Mouse (Mus musculus): ENCODE measurements around the gene Sema4b. TPM values are rescaled to one million over a fixed set of nuclear protein-coding genes. Genes with fewer than 3 reads are reported as not detected.

The Sema4b gene
- polyA plus RNA-seq, 1 experiment, result 19.8 TPM

DNA sequence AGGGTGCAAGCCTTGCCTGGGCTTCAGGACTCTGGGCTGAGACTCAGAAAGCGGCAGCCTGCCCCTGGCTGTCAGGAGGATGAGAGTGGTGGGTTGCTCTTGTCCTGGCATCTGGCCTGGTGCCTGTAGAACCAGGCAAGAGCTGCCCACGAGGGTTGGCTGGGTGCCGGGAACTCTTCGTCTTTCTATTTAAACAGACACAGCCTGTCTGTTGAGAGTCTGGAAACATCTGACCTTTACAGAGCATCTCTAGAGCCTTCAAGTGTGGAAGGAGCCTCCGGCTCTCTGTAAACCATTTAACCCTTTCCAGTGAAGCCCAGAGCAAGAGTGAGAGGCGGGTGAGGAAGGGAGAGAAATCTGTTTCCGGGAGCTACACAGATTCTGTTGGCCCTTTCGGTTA is 15.3 kb upstream of the Sema4b start:
- no peaks in the 10 kb centered on the region for H3K36me3 ChIP-seq (ENCODE audit: control insufficient read depth, insufficient read depth)
- no peak for TF ChIP-seq USF1 (IDR thresholded peaks at IDR 0.05; ENCODE audit: low read depth)
- no peak for TF ChIP-seq CTCF (IDR thresholded peaks at IDR 0.05; ENCODE audit: control insufficient read depth, insufficient read depth, insufficient read length)
- no peak for TF ChIP-seq CEBPB (IDR thresholded peaks at IDR 0.05; ENCODE audit: low read depth)
- no peak for TF ChIP-seq MYOG (IDR thresholded peaks at IDR 0.05; ENCODE audit: control insufficient read depth, extremely low read depth, insufficient read length)
- TF ChIP-seq MAX (IDR thresholded peaks at IDR 0.05), result no peak
- TF ChIP-seq FOSL1 (IDR thresholded peaks at IDR 0.05; ENCODE audit: insufficient read depth, low read length, poor library complexity, severe bottlenecking), result no peak
- no peak for TF ChIP-seq MYOD1 (IDR thresholded peaks at IDR 0.05; ENCODE audit: control insufficient read depth, insufficient read length, low read depth)
- H3ac ChIP-seq (ENCODE audit: control insufficient read depth, insufficient read length, low read depth), result no peak overlapping the region
- no peak overlapping the region for H3K4me3 ChIP-seq (ENCODE audit: insufficient read depth, poor library complexity, severe bottlenecking)
- H3K79me3 ChIP-seq (ENCODE audit: low read depth), result no peaks in the 10 kb centered on the region
- H3K79me2 ChIP-seq (ENCODE audit: control insufficient read depth, insufficient read depth), result no peaks in the 10 kb centered on the region
- H3K27me3 ChIP-seq (ENCODE audit: control insufficient read depth, insufficient read depth, insufficient read length), result no peaks in the 10 kb centered on the region

DNA sequence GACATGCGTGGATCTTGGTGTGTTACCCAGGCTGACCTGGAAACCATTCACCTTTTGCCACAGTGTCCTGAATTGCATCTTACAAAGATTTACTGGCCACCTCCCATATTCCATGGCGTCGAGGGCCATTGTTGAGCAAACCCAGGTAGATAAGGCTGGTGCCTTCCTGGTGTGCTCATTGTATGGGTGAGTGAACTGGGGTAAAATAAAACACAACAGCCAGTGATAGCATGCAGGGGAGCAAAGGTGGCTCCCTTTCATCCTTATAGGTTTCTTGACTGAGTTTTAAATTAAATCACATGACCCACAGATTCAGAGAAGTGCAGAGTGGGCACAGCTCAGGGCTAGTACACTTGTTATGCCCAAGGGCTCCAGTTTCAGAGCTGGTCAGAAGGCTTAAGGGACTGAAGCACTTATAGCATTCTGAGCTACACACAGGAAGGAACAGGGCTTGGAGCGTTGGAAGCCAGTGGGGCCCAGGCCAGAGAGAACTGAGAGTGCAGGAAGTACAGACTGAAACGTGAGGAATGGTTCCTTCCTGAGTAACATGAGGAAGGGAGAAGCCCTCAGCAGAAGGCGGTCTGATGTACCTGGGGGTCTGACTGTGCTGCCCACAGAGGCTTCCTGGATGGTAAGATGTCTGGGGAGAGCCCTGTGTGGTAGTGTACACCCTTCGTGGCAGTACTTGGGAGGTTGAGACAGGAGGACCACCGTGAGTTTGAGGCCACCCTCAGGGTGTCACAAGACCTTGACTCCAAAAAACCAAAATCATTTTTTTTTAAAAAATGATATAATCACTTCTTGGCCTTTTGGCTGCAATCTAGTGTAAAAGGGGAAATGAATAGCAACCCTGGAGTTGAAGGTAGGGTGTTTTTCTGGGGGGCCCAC is 14.3 kb upstream of the Sema4b start:
- H3ac ChIP-seq (ENCODE audit: control insufficient read depth, insufficient read length, low read depth), result no peak overlapping the region
- no peaks in the 10 kb centered on the region for H3K27me3 ChIP-seq (ENCODE audit: control insufficient read depth, insufficient read depth, insufficient read length)
- no peaks in the 10 kb centered on the region for H3K79me3 ChIP-seq (ENCODE audit: low read depth)
- TF ChIP-seq FOSL1 (IDR thresholded peaks at IDR 0.05; ENCODE audit: insufficient read depth, low read length, poor library complexity, severe bottlenecking), result no peak
- no peak for TF ChIP-seq CTCF (IDR thresholded peaks at IDR 0.05; ENCODE audit: control insufficient read depth, insufficient read depth, insufficient read length)
- no peak for TF ChIP-seq MYOG (IDR thresholded peaks at IDR 0.05; ENCODE audit: control insufficient read depth, extremely low read depth, insufficient read length)
- no peak for TF ChIP-seq MAX (IDR thresholded peaks at IDR 0.05)
- no peak for TF ChIP-seq USF1 (IDR thresholded peaks at IDR 0.05; ENCODE audit: low read depth)
- no peak for TF ChIP-seq MYOD1 (IDR thresholded peaks at IDR 0.05; ENCODE audit: control insufficient read depth, insufficient read length, low read depth)
- no peak for TF ChIP-seq CEBPB (IDR thresholded peaks at IDR 0.05; ENCODE audit: low read depth)
- H3K4me3 ChIP-seq (ENCODE audit: insufficient read depth, poor library complexity, severe bottlenecking), result no peak overlapping the region
- H3K79me2 ChIP-seq (ENCODE audit: control insufficient read depth, insufficient read depth), result no peaks in the 10 kb centered on the region
- no peaks in the 10 kb centered on the region for H3K36me3 ChIP-seq (ENCODE audit: control insufficient read depth, insufficient read depth)

DNA sequence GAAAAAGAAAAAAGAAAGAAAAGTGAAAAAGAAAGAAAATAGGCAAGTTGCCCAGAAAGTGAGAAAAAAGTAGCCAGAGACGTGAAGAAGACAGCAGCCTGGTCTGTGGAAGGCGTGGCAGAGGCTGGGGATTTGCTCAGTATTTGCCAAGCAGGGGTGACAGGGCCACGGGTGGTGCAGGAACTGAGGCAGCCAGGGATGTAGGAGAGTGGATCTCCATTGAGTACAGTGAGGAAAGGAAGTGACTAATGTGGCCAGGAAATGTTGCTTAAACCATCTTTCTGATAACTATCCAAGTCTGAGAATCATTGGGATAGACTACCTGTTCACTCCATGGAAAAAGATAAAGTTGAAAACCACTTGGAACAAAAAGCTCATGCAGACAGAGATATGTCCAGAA is 10.5 kb upstream of the Sema4b start:
- no peak for TF ChIP-seq FOSL1 (IDR thresholded peaks at IDR 0.05; ENCODE audit: insufficient read depth, low read length, poor library complexity, severe bottlenecking)
- no peak for TF ChIP-seq CEBPB (IDR thresholded peaks at IDR 0.05; ENCODE audit: low read depth)
- TF ChIP-seq USF1 (IDR thresholded peaks at IDR 0.05; ENCODE audit: low read depth), result no peak
- TF ChIP-seq MYOD1 (IDR thresholded peaks at IDR 0.05; ENCODE audit: control insufficient read depth, insufficient read length, low read depth), result no peak
- no peak for TF ChIP-seq MAX (IDR thresholded peaks at IDR 0.05)
- TF ChIP-seq CTCF (IDR thresholded peaks at IDR 0.05; ENCODE audit: control insufficient read depth, insufficient read depth, insufficient read length), result no peak
- no peak for TF ChIP-seq MYOG (IDR thresholded peaks at IDR 0.05; ENCODE audit: control insufficient read depth, extremely low read depth, insufficient read length)
- no peaks in the 10 kb centered on the region for H3K36me3 ChIP-seq (ENCODE audit: control insufficient read depth, insufficient read depth)
- no peak overlapping the region for H3K4me3 ChIP-seq (ENCODE audit: insufficient read depth, poor library complexity, severe bottlenecking)
- H3ac ChIP-seq (ENCODE audit: control insufficient read depth, insufficient read length, low read depth), result no peak overlapping the region
- no peaks in the 10 kb centered on the region for H3K27me3 ChIP-seq (ENCODE audit: control insufficient read depth, insufficient read depth, insufficient read length)
- H3K79me3 ChIP-seq (ENCODE audit: low read depth), result no peaks in the 10 kb centered on the region
- H3K79me2 ChIP-seq (ENCODE audit: control insufficient read depth, insufficient read depth), result no peaks in the 10 kb centered on the region

DNA sequence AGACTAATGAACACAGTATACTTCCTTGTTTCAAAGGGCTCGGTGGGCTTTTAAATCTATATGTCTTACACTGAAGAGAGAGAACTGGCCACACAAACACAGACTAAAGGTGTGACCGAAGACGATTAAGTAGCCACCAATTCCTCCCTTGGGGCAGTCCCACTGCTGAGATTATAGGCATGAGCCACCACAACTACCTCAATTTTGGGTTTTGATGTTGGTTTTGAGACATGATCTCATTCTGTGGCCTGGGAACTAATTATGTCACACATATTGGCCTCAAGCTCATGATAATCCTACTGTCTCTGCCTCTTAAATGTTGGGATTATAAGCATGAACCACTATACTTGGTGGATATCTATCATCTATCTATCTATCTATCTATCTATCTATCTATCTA is 9.2 kb upstream of the Sema4b start:
- no peaks in the 10 kb centered on the region for H3K36me3 ChIP-seq (ENCODE audit: control insufficient read depth, insufficient read depth)
- H3K4me3 ChIP-seq (ENCODE audit: insufficient read depth, poor library complexity, severe bottlenecking), result no peak overlapping the region
- no peaks in the 10 kb centered on the region for H3K79me2 ChIP-seq (ENCODE audit: control insufficient read depth, insufficient read depth)
- TF ChIP-seq CTCF (IDR thresholded peaks at IDR 0.05; ENCODE audit: control insufficient read depth, insufficient read depth, insufficient read length) (no peak), CEBPB (IDR thresholded peaks at IDR 0.05; ENCODE audit: low read depth) (no peak), MYOD1 (IDR thresholded peaks at IDR 0.05; ENCODE audit: control insufficient read depth, insufficient read length, low read depth) (no peak), MAX (IDR thresholded peaks at IDR 0.05) (no peak), FOSL1 (IDR thresholded peaks at IDR 0.05; ENCODE audit: insufficient read depth, low read length, poor library complexity, severe bottlenecking) (no peak), MYOG (IDR thresholded peaks at IDR 0.05; ENCODE audit: control insufficient read depth, extremely low read depth, insufficient read length) (no peak), USF1 (IDR thresholded peaks at IDR 0.05; ENCODE audit: low read depth) (no peak)
- H3K27me3 ChIP-seq (ENCODE audit: control insufficient read depth, insufficient read depth, insufficient read length), result no peaks in the 10 kb centered on the region
- H3K79me3 ChIP-seq (ENCODE audit: low read depth), result no peaks in the 10 kb centered on the region
- H3ac ChIP-seq (ENCODE audit: control insufficient read depth, insufficient read length, low read depth), result no peak overlapping the region

DNA sequence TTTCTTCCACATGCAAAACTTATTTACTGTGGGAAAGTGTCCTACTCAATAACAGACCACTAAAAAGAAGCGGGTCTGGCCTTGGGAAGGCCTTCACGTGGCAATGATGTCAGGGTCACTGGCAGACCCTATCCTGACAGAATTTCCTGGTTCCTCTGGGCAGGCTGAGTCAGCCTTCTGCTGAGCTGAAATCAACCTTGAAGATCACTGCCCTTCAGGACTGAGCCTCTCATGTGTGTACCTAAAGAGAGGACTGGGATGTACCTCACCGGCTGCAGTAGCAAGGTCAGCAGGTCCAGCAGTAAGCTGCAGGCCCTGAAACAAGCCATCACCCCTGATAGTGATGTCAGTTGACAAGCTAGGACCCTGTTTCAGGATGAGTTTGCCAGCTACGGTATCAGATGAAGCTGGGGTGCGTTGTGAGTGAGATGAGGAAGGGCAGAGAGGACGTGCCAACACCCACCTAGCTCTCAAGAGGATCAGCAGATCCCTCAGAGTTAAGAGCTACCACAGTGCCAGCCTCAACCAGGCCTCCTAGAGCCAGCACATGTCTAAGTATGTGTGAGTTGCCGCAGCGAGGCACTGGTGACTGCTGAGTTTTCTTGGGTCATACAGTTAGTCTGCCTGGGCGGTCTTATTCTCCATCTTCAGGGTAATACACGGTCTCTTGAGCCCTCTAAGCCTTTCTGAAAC is 8.5 kb upstream of the Sema4b start:
- TF ChIP-seq FOSL1 (IDR thresholded peaks at IDR 0.05; ENCODE audit: insufficient read depth, low read length, poor library complexity, severe bottlenecking), result no peak
- no peak for TF ChIP-seq CEBPB (IDR thresholded peaks at IDR 0.05; ENCODE audit: low read depth)
- no peak for TF ChIP-seq MYOD1 (IDR thresholded peaks at IDR 0.05; ENCODE audit: control insufficient read depth, insufficient read length, low read depth)
- TF ChIP-seq MAX (IDR thresholded peaks at IDR 0.05), result no peak
- TF ChIP-seq MYOG (IDR thresholded peaks at IDR 0.05; ENCODE audit: control insufficient read depth, extremely low read depth, insufficient read length), result no peak
- no peak for TF ChIP-seq CTCF (IDR thresholded peaks at IDR 0.05; ENCODE audit: control insufficient read depth, insufficient read depth, insufficient read length)
- TF ChIP-seq USF1 (IDR thresholded peaks at IDR 0.05; ENCODE audit: low read depth), result no peak

More for the DNA sequence above, 8.5 kb upstream of the Sema4b start:
- Histone ChIP-seq H3K36me3 (ENCODE audit: control insufficient read depth, insufficient read depth) (no peaks in the 10 kb centered on the region), H3K79me3 (ENCODE audit: low read depth) (no peaks in the 10 kb centered on the region), H3K4me3 (ENCODE audit: insufficient read depth, poor library complexity, severe bottlenecking) (no peak overlapping the region), H3K27me3 (ENCODE audit: control insufficient read depth, insufficient read depth, insufficient read length) (no peaks in the 10 kb centered on the region), H3ac (ENCODE audit: control insufficient read depth, insufficient read length, low read depth) (no peak overlapping the region), H3K79me2 (ENCODE audit: control insufficient read depth, insufficient read depth) (no peaks in the 10 kb centered on the region)

All from C2C12 (cell line).